Mouse (Mus musculus): ENCODE measurements around the gene Gpr61. TPM values are rescaled to one million over a fixed set of nuclear protein-coding genes. Genes with fewer than 3 reads are reported as not detected.
A peak's percentile ranks its signal among the peaks of the same experiment; 100 is the strongest.

The Gpr61 gene
- polyA plus RNA-seq, 1 experiment from 2014 or later: 4.3 TPM

- Histone ChIP-seq H3K27ac (ENCODE audit: low read length) (no peak overlapping the region), H3K9ac (replicated peaks; ENCODE audit: low read depth, low read length) (no peak overlapping the region), H3K27me3 (replicated peaks; ENCODE audit: control insufficient read depth, insufficient read depth, low read length) (no peaks in the 10 kb centered on the region; the same call in 1 of the 2 replicates), H3K36me3 (ENCODE audit: control insufficient read depth, insufficient read depth) (no peaks in the 10 kb centered on the region), H3K4me1 (replicated peaks; ENCODE audit: control insufficient read depth, insufficient read depth, low read length) (peaks cover 24% of the 10 kb centered on the region), H3K4me3 (replicated peaks; ENCODE audit: low read length) (no peak overlapping the region), H3K9me3 (ENCODE audit: control insufficient read depth, low read length) (no peaks in the 10 kb centered on the region), H3K4me2 (ENCODE audit: low read length) (no peak overlapping the region)
- 66% methylated on average over 5 of the region's 5 CpGs for WGBS
- no peak for ATAC-seq
Measured at GRCm38 (mm10) chr3:108164091-108164490, 9.4 kb upstream of the Gpr61 start.

DNA sequence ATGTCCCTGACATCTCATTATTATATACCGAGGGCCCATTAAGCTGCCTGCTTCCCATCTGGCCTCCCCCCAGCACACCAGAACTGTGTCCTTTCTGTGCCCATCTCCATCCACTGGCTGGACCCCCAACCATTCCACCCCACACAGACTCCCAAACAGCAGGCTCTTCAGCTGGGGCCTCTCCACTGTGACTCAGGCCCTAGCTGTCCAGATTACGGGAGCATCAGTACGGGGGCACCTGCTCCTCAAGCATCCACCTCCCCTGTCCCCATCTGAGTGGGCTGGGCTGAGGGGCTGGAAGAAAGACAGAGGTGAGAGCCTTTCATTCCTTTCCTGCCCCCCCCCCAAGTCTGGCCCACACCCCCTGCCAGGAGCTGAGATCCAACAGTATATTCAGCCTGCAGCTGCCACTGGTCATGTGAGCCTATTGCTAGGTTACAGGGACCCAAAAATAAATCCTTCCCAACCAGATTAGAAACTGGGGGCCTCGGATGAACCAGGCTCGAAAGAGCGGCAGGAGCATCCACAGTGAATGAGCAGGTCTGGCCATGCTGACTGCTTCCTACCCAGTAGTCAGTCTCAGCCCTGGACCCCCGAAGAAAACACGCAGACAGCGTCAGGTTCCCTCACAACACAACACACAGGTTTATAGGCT, 3.8 kb upstream of the Gpr61 start:
- no peaks in the 10 kb centered on the region for H3K9me3 ChIP-seq (ENCODE audit: control insufficient read depth, low read length)
- 45% methylated on average over 9 of the region's 9 CpGs for WGBS
- 0 out of 2 replicates have a peak overlapping the region, but pooled peaks have one; percentile 23 for H3K9ac ChIP-seq (replicated peaks; ENCODE audit: low read depth, low read length)
- H3K27ac ChIP-seq (ENCODE audit: low read length): peak overlapping the region; percentile 45; the same call in 1 of the 2 replicates
- peaks cover 9% of the 10 kb centered on the region for H3K4me1 ChIP-seq (replicated peaks; ENCODE audit: control insufficient read depth, insufficient read depth, low read length)
- ATAC-seq: peak; percentile 63
- H3K4me2 ChIP-seq (ENCODE audit: low read length): no peak overlapping the region
- no peak overlapping the region for H3K4me3 ChIP-seq (replicated peaks; ENCODE audit: low read length)
- H3K36me3 ChIP-seq (ENCODE audit: control insufficient read depth, insufficient read depth): no peaks in the 10 kb centered on the region
- H3K27me3 ChIP-seq (replicated peaks; ENCODE audit: control insufficient read depth, insufficient read depth, low read length): no peaks in the 10 kb centered on the region

DNA sequence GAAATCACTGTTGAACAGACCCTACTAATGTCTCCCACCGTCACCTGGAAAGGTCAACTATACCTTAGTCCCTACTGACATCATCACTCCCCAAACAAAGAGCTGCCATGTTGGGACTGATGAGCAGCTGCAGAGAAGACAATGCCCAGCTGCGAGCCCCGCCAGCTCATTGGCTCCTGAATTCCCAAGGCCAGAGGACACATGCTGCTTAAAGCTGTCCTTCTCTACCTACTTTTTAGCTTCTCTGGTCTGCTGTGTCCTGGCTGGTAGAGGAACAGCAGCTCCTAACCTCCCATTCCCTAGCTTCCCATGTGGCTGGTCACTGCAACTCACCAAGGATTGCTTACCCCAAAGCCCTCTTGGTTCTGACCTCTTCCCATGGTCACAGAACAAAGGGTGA, 2.4 kb downstream of the Gpr61 start:
- Histone ChIP-seq H3K9ac (replicated peaks; ENCODE audit: low read depth, low read length) (no peak overlapping the region), H3K27ac (ENCODE audit: low read length) (no peak overlapping the region), H3K36me3 (ENCODE audit: control insufficient read depth, insufficient read depth) (no peaks in the 10 kb centered on the region), H3K4me3 (replicated peaks; ENCODE audit: low read length) (no peak overlapping the region), H3K4me1 (replicated peaks; ENCODE audit: control insufficient read depth, insufficient read depth, low read length) (peaks cover 3% of the 10 kb centered on the region; the same call in 1 of the 2 replicates), H3K9me3 (ENCODE audit: control insufficient read depth, low read length) (no peaks in the 10 kb centered on the region), H3K4me2 (ENCODE audit: low read length) (no peak overlapping the region), H3K27me3 (replicated peaks; ENCODE audit: control insufficient read depth, insufficient read depth, low read length) (no peaks in the 10 kb centered on the region)
- no peak for ATAC-seq
- WGBS: 89% methylated on average over 3 of the region's 3 CpGs

DNA sequence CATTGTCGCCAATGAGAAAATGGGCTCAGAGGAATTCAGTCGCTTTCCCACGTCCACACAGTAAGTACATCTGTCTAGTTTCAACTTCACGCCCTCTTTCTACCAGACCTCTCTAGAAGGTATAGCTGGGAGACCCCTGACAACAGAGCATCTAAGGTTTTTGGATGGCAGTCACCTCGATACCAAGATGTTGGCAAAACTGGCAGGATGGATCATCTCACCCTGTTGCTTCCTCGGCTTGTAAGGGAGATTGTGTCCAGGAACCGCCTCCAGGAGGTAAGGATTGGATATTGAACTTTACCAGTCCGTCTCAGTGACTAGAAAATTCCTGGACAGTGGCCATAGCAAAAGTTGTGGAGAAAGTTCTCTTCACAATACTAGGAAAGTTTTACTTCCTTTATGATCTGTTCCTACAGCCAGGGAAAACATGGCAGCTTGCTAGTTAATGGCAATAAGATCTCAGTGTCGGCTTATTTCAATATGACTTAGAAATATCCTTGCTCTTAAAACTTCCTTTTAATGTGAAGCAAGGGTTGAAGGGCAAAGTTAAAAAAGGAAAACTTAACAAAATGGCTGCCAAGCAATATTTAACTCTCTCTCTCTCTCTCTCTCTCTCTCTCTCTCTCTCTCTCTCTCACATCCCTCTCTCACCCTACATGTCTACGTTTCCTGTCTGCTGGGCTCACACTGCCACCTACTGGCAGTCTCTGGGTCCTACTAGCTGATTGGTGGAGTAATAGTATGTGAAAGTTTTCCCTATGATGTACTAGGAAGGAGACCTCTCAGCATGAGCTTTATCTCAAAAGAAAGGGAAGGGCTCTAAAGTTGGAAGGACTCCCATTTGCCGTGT, 7.1 kb downstream of the Gpr61 start:
- Histone ChIP-seq H3K4me3 (replicated peaks; ENCODE audit: low read length) (no peak overlapping the region), H3K9me3 (ENCODE audit: control insufficient read depth, low read length) (no peaks in the 10 kb centered on the region), H3K27me3 (replicated peaks; ENCODE audit: control insufficient read depth, insufficient read depth, low read length) (no peaks in the 10 kb centered on the region), H3K4me1 (replicated peaks; ENCODE audit: control insufficient read depth, insufficient read depth, low read length) (peaks cover 25% of the 10 kb centered on the region), H3K9ac (replicated peaks; ENCODE audit: low read depth, low read length) (no peak overlapping the region), H3K27ac (ENCODE audit: low read length) (no peak overlapping the region), H3K36me3 (ENCODE audit: control insufficient read depth, insufficient read depth) (no peaks in the 10 kb centered on the region; the same call in 1 of the 2 replicates), H3K4me2 (ENCODE audit: low read length) (no peak overlapping the region)
- WGBS: 63% methylated on average over 11 of the region's 11 CpGs
- ATAC-seq: peak; percentile 59

- Histone ChIP-seq H3K9ac (replicated peaks; ENCODE audit: low read depth, low read length) (peak overlapping the region; percentile 91), H3K27me3 (replicated peaks; ENCODE audit: control insufficient read depth, insufficient read depth, low read length) (no peaks in the 10 kb centered on the region), H3K4me3 (replicated peaks; ENCODE audit: low read length) (peak overlapping the region; percentile 93), H3K4me2 (ENCODE audit: low read length) (peak overlapping the region; percentile 90), H3K9me3 (ENCODE audit: control insufficient read depth, low read length) (no peaks in the 10 kb centered on the region), H3K27ac (ENCODE audit: low read length) (no peak overlapping the region), H3K4me1 (replicated peaks; ENCODE audit: control insufficient read depth, insufficient read depth, low read length) (peaks cover 25% of the 10 kb centered on the region), H3K36me3 (ENCODE audit: control insufficient read depth, insufficient read depth) (no peaks in the 10 kb centered on the region; the same call in 1 of the 2 replicates)
- WGBS: 54% methylated on average over 5 of the region's 5 CpGs
- no peak for ATAC-seq
Measured at GRCm38 (mm10) chr3:108146671-108147070, 8.0 kb downstream of the Gpr61 start.

GRCm38 (mm10) chr3:108145534-108146445, 8.9 kb downstream of the Gpr61 start, which contains the start of gene Gnai3:
TSS of gene Gnai3 (minus strand) at chr3:108146146.
- Histone ChIP-seq H3K36me3 (ENCODE audit: control insufficient read depth, insufficient read depth) (no peaks in the 10 kb centered on the region; the same call in 1 of the 2 replicates), H3K9me3 (ENCODE audit: control insufficient read depth, low read length) (no peaks in the 10 kb centered on the region), H3K27ac (ENCODE audit: low read length) (peak within 1 kb of the TSS; percentile 90), H3K27me3 (replicated peaks; ENCODE audit: control insufficient read depth, insufficient read depth, low read length) (no peaks in the 10 kb centered on the region), H3K4me1 (replicated peaks; ENCODE audit: control insufficient read depth, insufficient read depth, low read length) (peaks cover 25% of the 10 kb centered on the region), H3K9ac (replicated peaks; ENCODE audit: low read depth, low read length) (peak within 1 kb of the TSS; percentile 91), H3K4me2 (ENCODE audit: low read length) (peak within 1 kb of the TSS; percentile 90), H3K4me3 (replicated peaks; ENCODE audit: low read length) (peak within 1 kb of the TSS; percentile 93)
- peak; percentile 96 for ATAC-seq
- WGBS: under 1% methylated on average over 63 of the region's 63 CpGs

DNA sequence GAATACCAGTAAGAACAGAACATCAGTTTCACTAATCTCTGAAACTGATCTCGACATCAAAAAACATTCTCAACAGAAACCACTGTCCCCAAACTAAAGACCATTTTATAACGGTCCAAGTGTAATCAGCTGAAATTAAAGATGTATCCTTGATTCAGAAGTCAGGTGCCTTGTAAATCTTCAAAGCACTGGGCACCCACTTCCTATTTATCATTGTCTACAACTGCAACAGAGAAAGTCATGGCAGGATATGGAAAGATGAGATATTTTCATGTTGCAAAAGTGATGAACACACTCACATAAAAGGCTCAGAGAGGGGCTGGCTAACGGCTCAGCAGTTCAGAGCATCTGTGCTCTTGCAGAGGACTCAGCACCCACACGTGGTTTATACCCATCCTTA, 13.9 kb downstream of the Gpr61 start:
- peaks cover 21% of the 10 kb centered on the region for H3K4me1 ChIP-seq (replicated peaks; ENCODE audit: control insufficient read depth, insufficient read depth, low read length)
- H3K9ac ChIP-seq (replicated peaks; ENCODE audit: low read depth, low read length): no peak overlapping the region
- H3K9me3 ChIP-seq (ENCODE audit: control insufficient read depth, low read length): no peaks in the 10 kb centered on the region
- no peak for ATAC-seq
- H3K27ac ChIP-seq (ENCODE audit: low read length): no peak overlapping the region
- 84% methylated on average over 4 of the region's 4 CpGs for WGBS
- H3K4me3 ChIP-seq (replicated peaks; ENCODE audit: low read length): no peak overlapping the region
- H3K36me3 ChIP-seq (ENCODE audit: control insufficient read depth, insufficient read depth): peaks cover 5% of the 10 kb centered on the region
- no peak overlapping the region for H3K4me2 ChIP-seq (ENCODE audit: low read length)
- H3K27me3 ChIP-seq (replicated peaks; ENCODE audit: control insufficient read depth, insufficient read depth, low read length): no peaks in the 10 kb centered on the region

GRCm38 (mm10) chr3:108139113-108139512, 15.6 kb downstream of the Gpr61 start:
- H3K4me1 ChIP-seq (replicated peaks; ENCODE audit: control insufficient read depth, insufficient read depth, low read length): peaks cover 13% of the 10 kb centered on the region
- no peaks in the 10 kb centered on the region for H3K9me3 ChIP-seq (ENCODE audit: control insufficient read depth, low read length)
- H3K27me3 ChIP-seq (replicated peaks; ENCODE audit: control insufficient read depth, insufficient read depth, low read length): no peaks in the 10 kb centered on the region
- H3K27ac ChIP-seq (ENCODE audit: low read length): no peak overlapping the region
- no peak overlapping the region for H3K4me2 ChIP-seq (ENCODE audit: low read length)
- H3K9ac ChIP-seq (replicated peaks; ENCODE audit: low read depth, low read length): no peak overlapping the region
- no peak for ATAC-seq
- H3K4me3 ChIP-seq (replicated peaks; ENCODE audit: low read length): no peak overlapping the region
- H3K36me3 ChIP-seq (ENCODE audit: control insufficient read depth, insufficient read depth): peaks cover 5% of the 10 kb centered on the region
- 82% methylated on average over 1 of the region's 1 CpGs for WGBS

Data from forebrain, embryonic 16.5 days (tissue).